Mouse (Mus musculus): ENCODE results near the gene Snap29.

DNA sequence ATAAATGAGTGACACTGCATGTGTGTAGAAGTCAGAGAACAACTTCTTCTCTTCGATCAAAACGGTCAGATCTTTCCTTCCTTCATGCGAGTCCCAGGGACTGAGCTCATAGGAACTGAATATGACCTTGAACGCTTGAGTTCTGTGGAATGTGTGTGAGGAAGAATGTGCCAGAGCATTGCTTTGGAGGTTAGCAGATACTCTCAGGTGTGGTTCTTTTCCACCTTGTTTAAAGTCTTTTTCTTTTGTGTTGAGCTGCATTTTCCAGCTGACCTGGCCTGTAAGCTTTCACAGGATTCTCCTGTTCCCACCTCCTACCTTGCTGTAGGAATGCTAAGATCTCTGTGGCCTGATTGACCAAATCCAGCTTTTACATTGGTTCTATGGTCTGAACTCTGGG is 23.5 kb upstream of the Snap29 start:
- TF ChIP-seq POLR2A (IDR thresholded peaks at IDR 0.05; ENCODE audit: extremely low read depth, insufficient read depth, low read length) (no peak), CTCF (IDR thresholded peaks at IDR 0.05; ENCODE audit: extremely low read depth, insufficient read depth, low read length) (no peak)
